In genomic region chr9:96916620-96917538, GRCm38 (mm10) we compare ENCODE assay signal across 8 mouse cellular contexts. TPM values are rescaled to one million over a fixed set of nuclear protein-coding genes. Genes with fewer than 3 reads are reported as not detected.
A peak's percentile ranks its signal among the peaks of the same experiment; 100 is the strongest.
DNase-seq lines count a peak whose midpoint lies in the region; ATAC-seq and TF ChIP-seq lines count a peak whose summit lies in the region.

No protein-coding gene starts in this region.

- POLR2A ChIA-PET in Patski (lab: Charles Lee): no interaction called here

- no peak overlapping the region for H3K4me2 ChIP-seq in hindbrain, embryonic 14.5 days (replicated peaks)

- no peak overlapping the region for H3K27ac ChIP-seq in hindbrain, embryonic 14.5 days

- no peak overlapping the region for H3K9ac ChIP-seq in hindbrain, embryonic 14.5 days

- 38% methylated on average over 27 of the region's 27 CpGs for WGBS in hindbrain, embryonic 14.5 days

- H3K27me3 ChIP-seq in Patski: no peaks in the 10 kb centered on the region
- no peaks in the 10 kb centered on the region for H3K27me3 ChIP-seq in hindbrain, embryonic 14.5 days (ENCODE audit: control insufficient read depth, insufficient read depth, low read length)

- in situ Hi-C loops in Patski (cut with MboI; ENCODE audit: low pct_unique_long_range_greater_than_20kb): loop anchor here (5.0 to 25.0 kb wide), 2 partner anchors 150 to 395 kb away; no protein-coding TSS in a partner anchor

- peak; percentile 44 for ATAC-seq in Patski
- ATAC-seq in hindbrain, embryonic 14.5 days (ENCODE audit: low FRiP score): peak; percentile 82

- CTCF ChIA-PET in Patski (lab: Charles Lee): interaction anchor here (0.6 to 5.8 kb wide), 33 partner anchors 12 to 250 kb away, joined by 3 to 71 read pairs (median 4); partner anchors contain the start of gene Spsb4

- H3K9me3 ChIP-seq in hindbrain, embryonic 14.5 days (ENCODE audit: control insufficient read depth, low read length): no peaks in the 10 kb centered on the region

- no peaks in the 10 kb centered on the region for H3K4me1 ChIP-seq in hindbrain, embryonic 14.5 days (replicated peaks; ENCODE audit: control insufficient read depth, insufficient read depth, low read length)

- no peak overlapping the region for H3K4me3 ChIP-seq in hindbrain, embryonic 14.5 days (replicated peaks; ENCODE audit: low read length)

- peak; percentile 65 for DNase-seq in Patski (ENCODE audit: low read depth, low spot score)
- DNase-seq in cerebellum, postnatal 25 days: peak; percentile 97 to 98
- DNase-seq in frontal cortex, postnatal 36 days (ENCODE audit: low spot score in 2 of 2): peak; percentile 98 to 100
- DNase-seq in hindbrain, embryonic 14.5 days (ENCODE audit: low spot score): peak; percentile 100
- DNase-seq in layer of hippocampus, postnatal 25 days (ENCODE audit: extremely low spot score in 1 of 2, low spot score in 1 of 2): peak; percentile 98 to 99
- peak; percentile 92 for DNase-seq in lung, postnatal 25 days (ENCODE audit: low spot score)
- DNase-seq in retina, postnatal 7 days (ENCODE audit: low read depth, low spot score): peak; percentile 92
- DNase-seq in urinary bladder, adult 18-20 months (ENCODE audit: low spot score in 2 of 2): peak; percentile 83 to 94

- H3K36me3 ChIP-seq in hindbrain, embryonic 14.5 days (replicated peaks; ENCODE audit: control insufficient read depth, insufficient read depth): no peaks in the 10 kb centered on the region

- peak; percentile 99 for TF ChIP-seq CTCF in Patski (IDR thresholded peaks at IDR 0.05)

RNA-seq across cellular contexts. Expression of gene Pxylp1, which starts 24.4 kb away (rescaled TPM):
- 26.8 TPM for polyA plus RNA-seq in Patski (2021)
- polyA plus RNA-seq in hindbrain, embryonic 14.5 days (2014; fragmentation: Nextera tagmentation; extraction: Ambion mirVana): 34.6 and 43.9 TPM in 2 replicates
- 10 to 100 TPM; 15.4 to 16.3 TPM for total RNA-seq in layer of hippocampus, postnatal 25 days (2021)
